Mouse (Mus musculus): Measurements from ENCODE around the gene Tnfaip1. TPM values are rescaled to one million over a fixed set of nuclear protein-coding genes. Genes with fewer than 3 reads are reported as not detected.

The Tnfaip1 gene
- polyA plus RNA-seq, 1 experiment from 2014 or later = 13.1 TPM

GRCm38 (mm10) chr11:78490781-78491241 lies 45.3 kb downstream of the Tnfaip1 start:
- Histone ChIP-seq H3K9ac (replicated peaks) (no peak overlapping the region), H3K36me3 (replicated peaks; ENCODE audit: insufficient read depth, low read length) (no peaks in the 10 kb centered on the region), H3K4me1 (ENCODE audit: insufficient read depth) (no peaks in the 10 kb centered on the region), H3K27ac (ENCODE audit: low read depth) (no peak overlapping the region), H3K4me3 (ENCODE audit: low read depth, low read length) (peak overlapping the region; percentile 24; the same call in 1 of the 2 replicates), H3K4me2 (ENCODE audit: low read depth, low read length) (peak overlapping the region; percentile 48), H3K9me3 (ENCODE audit: low read length) (no peaks in the 10 kb centered on the region), H3K27me3 (ENCODE audit: insufficient read depth, low read length) (peaks cover 60% of the 10 kb centered on the region)
- ATAC-seq = peak; percentile 33; the same call in 1 of the 2 replicates
- 10% methylated on average over 41 of the region's 48 CpGs for WGBS (ENCODE audit: insufficient replicate concordance)
- peak; percentile 36 for DNase-seq
- TF ChIP-seq CTCF (IDR thresholded peaks at IDR 0.05; ENCODE audit: low read depth) = peak; percentile 43
- TF ChIP-seq EP300 (IDR thresholded peaks at IDR 0.05; ENCODE audit: low read depth) = no peak

- Histone ChIP-seq H3K9me3 (ENCODE audit: low read length) (no peaks in the 10 kb centered on the region), H3K4me3 (ENCODE audit: low read depth, low read length) (no peak overlapping the region), H3K4me2 (ENCODE audit: low read depth, low read length) (no peak overlapping the region), H3K9ac (replicated peaks) (no peak overlapping the region), H3K27ac (ENCODE audit: low read depth) (no peak overlapping the region), H3K36me3 (replicated peaks; ENCODE audit: insufficient read depth, low read length) (no peaks in the 10 kb centered on the region), H3K27me3 (ENCODE audit: insufficient read depth, low read length) (peaks cover 52% of the 10 kb centered on the region), H3K4me1 (ENCODE audit: insufficient read depth) (no peaks in the 10 kb centered on the region)
- no peak for TF ChIP-seq EP300 (IDR thresholded peaks at IDR 0.05; ENCODE audit: low read depth)
- peak; percentile 90 for TF ChIP-seq CTCF (IDR thresholded peaks at IDR 0.05; ENCODE audit: low read depth)
- DNase-seq (peak; percentile 81), ATAC-seq (peak; percentile 17; the same call in 1 of the 2 replicates)
- under 1% methylated on average over 8 of the region's 8 CpGs for WGBS (ENCODE audit: insufficient replicate concordance)
Observed at GRCm38 (mm10) chr11:78488168-78488567, 48.0 kb downstream of the Tnfaip1 start.

GRCm38 (mm10) chr11:78483639-78484038 lies 52.5 kb downstream of the Tnfaip1 start:
- no peak overlapping the region for H3K27ac ChIP-seq (ENCODE audit: low read depth)
- no peak overlapping the region for H3K4me2 ChIP-seq (ENCODE audit: low read depth, low read length)
- TF ChIP-seq CTCF (IDR thresholded peaks at IDR 0.05; ENCODE audit: low read depth) = no peak
- TF ChIP-seq EP300 (IDR thresholded peaks at IDR 0.05; ENCODE audit: low read depth) = no peak
- ATAC-seq (no peak), DNase-seq (no peak)
- no peaks in the 10 kb centered on the region for H3K36me3 ChIP-seq (replicated peaks; ENCODE audit: insufficient read depth, low read length)
- H3K4me1 ChIP-seq (ENCODE audit: insufficient read depth) = no peaks in the 10 kb centered on the region
- H3K9me3 ChIP-seq (ENCODE audit: low read length) = no peaks in the 10 kb centered on the region
- H3K9ac ChIP-seq (replicated peaks) = no peak overlapping the region
- WGBS (ENCODE audit: insufficient replicate concordance) = 38% methylated on average over 7 of the region's 7 CpGs
- no peak overlapping the region for H3K4me3 ChIP-seq (ENCODE audit: low read depth, low read length)
- peaks cover 20% of the 10 kb centered on the region for H3K27me3 ChIP-seq (ENCODE audit: insufficient read depth, low read length)

- Histone ChIP-seq H3K27me3 (ENCODE audit: insufficient read depth, low read length) (no peaks in the 10 kb centered on the region), H3K9ac (replicated peaks) (no peak overlapping the region), H3K9me3 (ENCODE audit: low read length) (no peaks in the 10 kb centered on the region), H3K4me1 (ENCODE audit: insufficient read depth) (no peaks in the 10 kb centered on the region), H3K4me2 (ENCODE audit: low read depth, low read length) (no peak overlapping the region), H3K27ac (ENCODE audit: low read depth) (no peak overlapping the region), H3K36me3 (replicated peaks; ENCODE audit: insufficient read depth, low read length) (no peaks in the 10 kb centered on the region), H3K4me3 (ENCODE audit: low read depth, low read length) (no peak overlapping the region)
- ATAC-seq = no peak
- no peak for DNase-seq
- TF ChIP-seq EP300 (IDR thresholded peaks at IDR 0.05; ENCODE audit: low read depth) = no peak
- no peak for TF ChIP-seq CTCF (IDR thresholded peaks at IDR 0.05; ENCODE audit: low read depth)
- 37% methylated on average over 3 of the region's 3 CpGs for WGBS (ENCODE audit: insufficient replicate concordance)
Observed at GRCm38 (mm10) chr11:78475289-78475688, 60.8 kb downstream of the Tnfaip1 start.

Other genes with a start within 250 kb of the Tnfaip1 start
- gene BC030499, start 245.5 kb downstream of the Tnfaip1 start, polyA plus RNA-seq (2015; fragmentation: Nextera tagmentation; extraction: Ambion mirVana) = 0.07 TPM in 1 of 2 replicates, not detected in the other
- 9.8 and 11.4 TPM in 2 replicates for gene Spag5, start 234.8 kb downstream of the Tnfaip1 start, polyA plus RNA-seq (2015; fragmentation: Nextera tagmentation; extraction: Ambion mirVana)
- 12.1 and 15.4 TPM in 2 replicates for gene Aldoc, start 213.4 kb downstream of the Tnfaip1 start, polyA plus RNA-seq (2015; fragmentation: Nextera tagmentation; extraction: Ambion mirVana)
- gene Pigs, start 207.9 kb downstream of the Tnfaip1 start, polyA plus RNA-seq (2015; fragmentation: Nextera tagmentation; extraction: Ambion mirVana) = 33.1 and 34.6 TPM in 2 replicates
- gene Unc119, start 192.8 kb downstream of the Tnfaip1 start, polyA plus RNA-seq (2015; fragmentation: Nextera tagmentation; extraction: Ambion mirVana) = 63.7 and 77.0 TPM in 2 replicates
- not detected in 2 replicates for gene Foxn1, start 149.8 kb downstream of the Tnfaip1 start, polyA plus RNA-seq (2015; fragmentation: Nextera tagmentation; extraction: Ambion mirVana)
- 0.07 and 0.08 TPM in 2 replicates for gene Slc13a2, start 114.1 kb downstream of the Tnfaip1 start, polyA plus RNA-seq (2015; fragmentation: Nextera tagmentation; extraction: Ambion mirVana)
- 20.5 and 22.3 TPM in 2 replicates for gene Slc46a1, start 70.6 kb downstream of the Tnfaip1 start, polyA plus RNA-seq (2015; fragmentation: Nextera tagmentation; extraction: Ambion mirVana)
- 0.14 and 0.21 TPM in 2 replicates for gene Sarm1, start 38.6 kb downstream of the Tnfaip1 start, polyA plus RNA-seq (2015; fragmentation: Nextera tagmentation; extraction: Ambion mirVana)
- 2,013 and 2,040 TPM in 2 replicates for gene Vtn, start 37.2 kb downstream of the Tnfaip1 start, polyA plus RNA-seq (2015; fragmentation: Nextera tagmentation; extraction: Ambion mirVana)
- gene Sebox, start 32.9 kb downstream of the Tnfaip1 start, polyA plus RNA-seq (2015; fragmentation: Nextera tagmentation; extraction: Ambion mirVana) = 0.11 and 0.16 TPM in 2 replicates
- gene Tmem199, start 24.2 kb downstream of the Tnfaip1 start, polyA plus RNA-seq (2015; fragmentation: Nextera tagmentation; extraction: Ambion mirVana) = 21.1 TPM in 2 replicates
- 94.2 and 96.6 TPM in 2 replicates for gene Poldip2, start 24.1 kb downstream of the Tnfaip1 start, polyA plus RNA-seq (2015; fragmentation: Nextera tagmentation; extraction: Ambion mirVana)
- gene Ift20, start within 50 bp of the Tnfaip1 start, polyA plus RNA-seq (2015; fragmentation: Nextera tagmentation; extraction: Ambion mirVana) = 82.3 and 85.1 TPM in 2 replicates
- 79.2 and 81.5 TPM in 2 replicates for gene Tmem97, start 14.4 kb upstream of the Tnfaip1 start, polyA plus RNA-seq (2015; fragmentation: Nextera tagmentation; extraction: Ambion mirVana)
- 5.2 and 6.1 TPM in 2 replicates for gene Nlk, start 161.0 kb upstream of the Tnfaip1 start, polyA plus RNA-seq (2015; fragmentation: Nextera tagmentation; extraction: Ambion mirVana)
- 19.0 and 20.1 TPM in 2 replicates for gene Ccnq, start 215.4 kb upstream of the Tnfaip1 start, polyA plus RNA-seq (2015; fragmentation: Nextera tagmentation; extraction: Ambion mirVana)